Mouse (Mus musculus) C2C12 (cell line): ENCODE results near the gene Arhgef2.

Experiments used
- CTCF ChIP-seq: IDR thresholded peaks from one replicate; pipeline ENCODE4 v1.5.1; 2011; ENCODE audit not compliant: control insufficient read depth, insufficient read depth, insufficient read length
- MAX ChIP-seq: IDR thresholded peaks from one replicate; pipeline ENCODE4 v1.6.1; 2011; ENCODE audit warnings: mild to moderate bottlenecking, control low read depth
- MYOD1 ChIP-seq: IDR thresholded peaks from one replicate; pipeline ENCODE4 v1.6.1; 2011; ENCODE audit warnings: low read depth; ENCODE audit not compliant: control insufficient read depth, insufficient read length
- USF1 ChIP-seq: IDR thresholded peaks from one replicate; pipeline ENCODE4 v1.6.1; 2011; ENCODE audit warnings: low read depth, mild to moderate bottlenecking, control low read depth, moderate library complexity

GRCm38 (mm10) chr3:88646426-88646995, 40.7 kb downstream of the Arhgef2 start:
- TF ChIP-seq MYOD1 = no peak
- TF ChIP-seq MAX = no peak
- TF ChIP-seq CTCF = no peak
- TF ChIP-seq USF1 = no peak
